Mouse (Mus musculus): Measurements from ENCODE around the gene Bex3. TPM values are rescaled to one million over a fixed set of nuclear protein-coding genes. Genes with fewer than 3 reads are reported as not detected.

Bex3 gene
- polyA plus RNA-seq, 1 experiment from 2014 or later, result 633 TPM

Other genes with a start within 250 kb of the Bex3 start
- 38.1 and 40.5 TPM in 2 replicates for gene Arxes1, start 236.9 kb upstream of the Bex3 start, polyA plus RNA-seq (2016; fragmentation: Nextera tagmentation; extraction: Ambion mirVana)
- gene Bex2, start 202.0 kb upstream of the Bex3 start, polyA plus RNA-seq (2016; fragmentation: Nextera tagmentation; extraction: Ambion mirVana), result 261 and 268 TPM in 2 replicates
- gene Nxf3, start 185.0 kb upstream of the Bex3 start, polyA plus RNA-seq (2016; fragmentation: Nextera tagmentation; extraction: Ambion mirVana), result 0.05 TPM in 1 of 2 replicates, not detected in the other
- 67.9 and 81.2 TPM in 2 replicates for gene Bex4, start 131.3 kb upstream of the Bex3 start, polyA plus RNA-seq (2016; fragmentation: Nextera tagmentation; extraction: Ambion mirVana)
- 201 and 220 TPM in 2 replicates for gene Tceal8, start 97.9 kb upstream of the Bex3 start, polyA plus RNA-seq (2016; fragmentation: Nextera tagmentation; extraction: Ambion mirVana)
- 3.2 and 4.7 TPM in 2 replicates for gene Tceal5, start 66.4 kb upstream of the Bex3 start, polyA plus RNA-seq (2016; fragmentation: Nextera tagmentation; extraction: Ambion mirVana)
- 0.44 and 0.64 TPM in 2 replicates for gene Tceal7, start 55.5 kb upstream of the Bex3 start, polyA plus RNA-seq (2016; fragmentation: Nextera tagmentation; extraction: Ambion mirVana)
- gene Bex1, start 54.7 kb upstream of the Bex3 start, polyA plus RNA-seq (2016; fragmentation: Nextera tagmentation; extraction: Ambion mirVana), result 100 and 107 TPM in 2 replicates
- 496 and 558 TPM in 2 replicates for gene Tceal9, start 25.2 kb upstream of the Bex3 start, polyA plus RNA-seq (2016; fragmentation: Nextera tagmentation; extraction: Ambion mirVana)
- not detected in 2 replicates for gene Kir3dl1, start 247.7 kb downstream of the Bex3 start, polyA plus RNA-seq (2016; fragmentation: Nextera tagmentation; extraction: Ambion mirVana)

Measured in limb, embryonic 10.5 days (tissue).